Mouse (Mus musculus): ENCODE data around the gene Gm973.

Gene Gm973

DNA sequence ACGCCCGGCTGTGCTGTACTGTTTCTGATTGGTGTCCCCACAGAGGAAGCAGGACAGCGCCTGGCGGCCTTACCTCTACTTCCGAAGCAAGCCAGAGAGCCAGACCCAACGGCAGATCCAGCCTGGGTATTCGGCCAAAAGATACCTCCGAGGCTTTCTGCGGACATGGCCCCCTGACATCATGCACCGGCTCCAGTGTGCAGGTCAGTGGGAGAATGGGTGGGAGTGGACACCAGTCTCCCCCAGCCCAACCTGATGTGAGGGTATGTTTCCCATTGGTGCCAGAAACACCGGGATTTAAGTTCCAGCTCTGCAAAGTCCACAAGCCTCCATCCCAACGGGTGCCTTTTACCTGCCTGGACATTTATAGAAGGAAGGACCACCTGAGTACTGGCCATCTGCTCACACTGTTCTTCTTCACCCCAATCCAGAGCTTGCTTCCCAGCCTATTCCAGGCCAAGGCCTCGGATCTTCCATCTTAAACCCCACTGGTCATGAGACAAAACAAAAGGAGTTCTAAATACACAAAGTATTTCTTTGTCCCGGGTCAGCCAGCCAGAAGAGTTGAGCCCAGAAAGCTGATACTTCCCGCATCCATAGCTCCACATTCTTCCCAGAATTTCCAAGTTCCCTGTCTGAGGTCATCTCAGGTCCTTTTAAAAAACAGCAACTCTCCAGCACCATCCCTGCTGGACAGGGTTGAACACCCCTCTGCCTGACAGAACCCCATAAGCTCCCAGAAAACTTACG lies 25.4 kb downstream of the Gm973 start:
- no peak for DNase-seq (ENCODE audit: low spot score in 2 of 2)

GRCm38 (mm10) chr1:59542231-59542630 lies 26.2 kb downstream of the Gm973 start:
- DNase-seq (ENCODE audit: low spot score in 2 of 2) = no peak

- no peak for DNase-seq (ENCODE audit: low spot score in 2 of 2)
Measured at GRCm38 (mm10) chr1:59543911-59544310, 27.8 kb downstream of the Gm973 start.

DNA sequence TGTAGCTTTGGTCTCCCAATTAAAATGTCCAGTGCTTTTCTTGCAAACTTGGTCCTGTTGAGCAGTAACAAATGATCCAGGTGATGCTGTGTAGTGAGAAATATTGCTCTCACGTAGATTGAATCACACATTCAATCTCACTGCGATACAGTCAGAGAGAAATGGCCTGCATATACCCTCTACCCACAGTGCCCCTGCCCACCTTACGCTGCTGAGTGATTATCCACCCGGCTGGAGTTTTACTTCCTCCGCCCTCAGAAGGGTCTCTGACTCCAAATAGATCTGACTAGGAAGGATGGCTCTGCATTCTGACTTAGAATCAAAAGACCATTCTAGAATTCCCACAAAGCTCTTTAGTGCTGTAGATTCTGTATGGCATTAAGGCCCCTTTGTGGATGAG lies 32.4 kb downstream of the Gm973 start:
- no peak for DNase-seq (ENCODE audit: low spot score in 2 of 2)

GRCm38 (mm10) chr1:59549036-59549675 lies 33.1 kb downstream of the Gm973 start:
- DNase-seq (ENCODE audit: low spot score in 2 of 2) = no peak

DNA sequence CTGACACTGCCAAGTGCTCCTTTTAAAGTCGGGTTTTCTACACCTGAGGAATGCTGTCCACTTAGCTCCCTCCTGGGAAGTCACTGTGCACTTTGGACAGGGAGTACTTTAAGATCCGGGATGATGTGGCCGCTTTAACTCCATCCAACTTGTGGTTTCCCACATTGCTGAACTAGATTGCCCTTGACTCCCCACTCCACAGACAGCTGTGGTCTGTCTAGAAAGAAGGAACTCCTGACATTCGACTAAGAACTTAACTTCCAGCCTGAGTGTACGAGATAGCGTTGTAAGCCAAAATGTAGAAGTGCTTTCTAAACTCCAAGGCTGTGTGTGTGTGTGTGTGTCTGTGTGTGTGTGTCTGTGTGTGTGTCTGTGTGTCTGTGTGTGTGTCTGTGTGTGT lies 34.2 kb downstream of the Gm973 start:
- peak; percentile 26 to 57 for DNase-seq (ENCODE audit: low spot score in 2 of 2)

DNA sequence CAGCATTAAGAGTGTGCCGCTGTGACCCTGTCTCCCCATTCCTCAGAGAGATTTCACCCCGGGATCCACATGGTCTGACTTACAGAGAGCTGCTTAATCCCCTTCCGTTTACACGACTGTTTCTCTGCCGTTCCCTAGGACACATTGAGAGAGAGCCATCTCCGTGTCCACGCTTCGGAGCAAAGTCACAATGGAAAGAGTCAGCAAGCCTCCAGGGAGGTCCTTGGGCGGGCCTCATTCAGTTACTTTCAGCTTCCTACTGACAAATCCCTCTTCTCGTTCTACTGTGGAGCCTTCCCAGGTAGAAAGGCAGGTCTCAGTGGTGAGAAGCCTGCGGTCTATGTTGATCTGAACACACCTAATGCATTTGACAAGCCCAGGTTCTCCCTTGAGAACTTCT lies 34.9 kb downstream of the Gm973 start:
- DNase-seq (ENCODE audit: low spot score in 2 of 2) = peak; percentile 10 to 17

GRCm38 (mm10) chr1:59553708-59554107 lies 37.6 kb downstream of the Gm973 start:
- no peak for DNase-seq (ENCODE audit: low spot score in 2 of 2)

DNA sequence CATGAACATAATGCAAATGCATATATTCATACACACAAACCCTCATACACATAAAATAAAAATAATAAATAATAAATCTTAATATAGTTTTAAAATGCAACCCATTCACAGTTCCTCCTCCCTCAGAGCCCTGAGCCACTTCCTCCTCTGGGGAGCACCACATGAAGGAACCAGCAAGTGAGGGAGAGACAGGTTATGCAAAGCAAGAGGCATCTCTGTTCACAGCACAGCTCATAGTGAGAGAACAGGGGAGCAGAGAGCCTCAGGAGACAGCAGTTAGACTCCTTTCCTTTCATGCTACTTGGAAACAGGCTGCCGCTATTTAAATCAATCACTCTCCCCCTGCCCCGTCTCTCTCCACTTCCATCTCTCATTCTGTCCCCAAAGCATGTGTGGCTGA lies 47.5 kb downstream of the Gm973 start:
- DNase-seq (ENCODE audit: low spot score in 2 of 2) = no peak

DNA sequence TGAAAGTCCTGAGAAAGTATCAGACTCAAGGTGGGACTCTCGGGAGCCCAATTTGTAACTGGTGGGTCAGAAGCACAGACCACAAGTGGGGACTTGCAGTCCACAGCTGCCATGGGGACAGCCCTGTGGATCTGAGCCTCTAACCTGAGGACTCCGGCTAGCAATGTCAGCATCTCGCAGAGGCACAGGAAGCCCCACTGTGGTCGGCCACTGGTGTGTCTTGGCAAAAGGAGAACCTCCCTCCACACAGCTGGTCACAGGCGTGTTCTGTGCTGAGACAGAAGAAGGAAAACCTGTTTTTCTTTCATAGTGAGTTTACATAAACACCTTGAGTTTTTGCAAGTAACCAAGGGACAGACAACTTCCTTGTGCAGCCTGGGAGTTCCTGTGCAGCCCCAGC lies 49.7 kb downstream of the Gm973 start:
- no peak for DNase-seq (ENCODE audit: low spot score in 2 of 2)

- no peak for DNase-seq (ENCODE audit: low spot score in 2 of 2)
Measured at GRCm38 (mm10) chr1:59566281-59566680, 50.2 kb downstream of the Gm973 start.

DNA sequence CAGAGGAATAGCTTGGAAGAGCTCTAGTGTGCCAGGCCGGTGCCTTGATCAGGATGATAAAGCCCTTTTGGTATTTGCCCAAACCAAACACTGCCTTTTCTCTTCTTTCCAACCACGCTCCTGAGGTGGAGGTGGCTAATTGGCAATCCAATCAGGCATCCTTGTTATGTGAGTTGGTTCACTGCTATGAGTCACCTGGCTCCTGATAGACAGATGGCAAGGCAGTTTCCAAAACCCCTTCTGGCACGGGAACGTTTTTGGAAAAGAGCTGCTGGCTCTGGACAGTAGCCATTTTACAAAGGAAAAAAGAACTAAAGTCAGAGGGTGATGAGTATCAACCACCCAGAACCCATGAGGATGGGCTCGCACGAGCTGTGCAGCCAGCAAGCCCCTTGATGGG lies 50.9 kb downstream of the Gm973 start:
- DNase-seq (ENCODE audit: low spot score in 2 of 2) = no peak

DNA sequence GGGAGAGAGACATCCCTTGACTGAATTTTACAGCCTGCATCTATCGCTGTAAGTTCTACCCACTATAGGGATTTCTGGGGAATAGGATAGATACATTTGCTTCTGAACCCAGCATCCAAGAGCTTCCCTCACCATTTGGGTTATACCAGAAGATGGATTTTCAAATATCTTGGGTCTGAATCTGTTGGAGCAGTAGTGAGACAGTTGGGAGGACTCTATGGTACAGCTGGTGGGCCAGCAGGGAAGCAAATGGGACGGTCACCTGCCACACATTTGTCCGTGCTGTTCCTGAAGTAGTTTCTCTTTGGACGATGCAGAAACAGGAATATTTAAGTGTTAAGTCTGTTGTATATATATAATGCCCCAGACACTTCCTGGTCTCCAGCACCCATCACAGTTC lies 51.5 kb downstream of the Gm973 start:
- no peak for DNase-seq (ENCODE audit: low spot score in 2 of 2)

GRCm38 (mm10) chr1:59568283-59568682 lies 52.2 kb downstream of the Gm973 start:
- no peak for DNase-seq (ENCODE audit: low spot score in 2 of 2)

GRCm38 (mm10) chr1:59569301-59569700 lies 53.2 kb downstream of the Gm973 start:
- DNase-seq (ENCODE audit: low spot score in 2 of 2) = no peak

GRCm38 (mm10) chr1:59570767-59571166 lies 54.7 kb downstream of the Gm973 start:
- DNase-seq (ENCODE audit: low spot score in 2 of 2) = no peak

- no peak for DNase-seq (ENCODE audit: low spot score in 2 of 2)
Measured at GRCm38 (mm10) chr1:59571502-59571901, 55.4 kb downstream of the Gm973 start.

DNA sequence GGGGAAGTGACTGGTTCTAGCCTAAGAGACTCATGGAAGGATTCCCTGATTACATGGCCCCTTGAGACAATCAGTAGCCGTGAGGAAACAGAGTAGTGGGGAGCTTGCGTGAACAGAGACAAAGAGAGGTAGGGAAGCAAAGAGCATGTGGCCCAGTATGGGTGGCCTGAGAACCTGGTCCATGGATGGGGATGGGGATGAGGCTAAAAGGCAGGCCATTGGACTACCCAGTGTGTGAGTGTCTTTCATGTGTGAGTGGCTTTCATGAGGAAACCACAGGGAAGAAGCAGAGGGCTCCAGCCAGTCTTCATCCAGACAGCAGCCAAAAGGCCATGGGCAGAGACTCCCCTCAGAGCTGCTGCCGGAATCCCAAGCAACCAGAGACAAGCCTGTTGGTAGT lies 57.8 kb downstream of the Gm973 start:
- DNase-seq (ENCODE audit: low spot score in 2 of 2) = no peak

GRCm38 (mm10) chr1:59574262-59575187 lies 58.5 kb downstream of the Gm973 start:
- no peak for DNase-seq (ENCODE audit: low spot score in 2 of 2)

GRCm38 (mm10) chr1:59578770-59579169 lies 62.7 kb downstream of the Gm973 start:
- no peak for DNase-seq (ENCODE audit: low spot score in 2 of 2)

DNA sequence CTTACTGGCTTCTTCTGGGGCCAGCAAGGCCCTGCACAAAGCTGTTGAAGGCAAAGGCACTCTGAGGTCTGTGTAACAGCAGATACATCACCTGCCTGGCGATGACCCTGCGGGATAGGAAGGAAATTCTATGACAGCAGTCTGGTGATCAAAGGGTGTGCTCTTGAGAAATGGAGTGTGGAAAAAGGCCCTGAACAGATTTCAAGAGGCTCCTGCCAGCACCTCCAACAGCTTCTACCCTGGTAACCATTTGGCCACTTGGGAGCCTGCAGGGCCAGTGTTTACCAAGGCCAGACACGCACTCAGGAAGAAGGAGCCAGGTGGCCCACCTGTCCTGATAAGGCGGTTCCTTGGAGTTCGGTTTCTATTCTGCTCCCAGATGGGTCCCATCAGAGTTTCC lies 63.3 kb downstream of the Gm973 start:
- DNase-seq (ENCODE audit: low spot score in 2 of 2) = no peak

GRCm38 (mm10) chr1:59580131-59580751 lies 64.2 kb downstream of the Gm973 start:
- DNase-seq (ENCODE audit: low spot score in 2 of 2) = no peak
